Mouse (Mus musculus): Measurements from ENCODE around the gene Wdr46.

Wdr46 gene

DNA sequence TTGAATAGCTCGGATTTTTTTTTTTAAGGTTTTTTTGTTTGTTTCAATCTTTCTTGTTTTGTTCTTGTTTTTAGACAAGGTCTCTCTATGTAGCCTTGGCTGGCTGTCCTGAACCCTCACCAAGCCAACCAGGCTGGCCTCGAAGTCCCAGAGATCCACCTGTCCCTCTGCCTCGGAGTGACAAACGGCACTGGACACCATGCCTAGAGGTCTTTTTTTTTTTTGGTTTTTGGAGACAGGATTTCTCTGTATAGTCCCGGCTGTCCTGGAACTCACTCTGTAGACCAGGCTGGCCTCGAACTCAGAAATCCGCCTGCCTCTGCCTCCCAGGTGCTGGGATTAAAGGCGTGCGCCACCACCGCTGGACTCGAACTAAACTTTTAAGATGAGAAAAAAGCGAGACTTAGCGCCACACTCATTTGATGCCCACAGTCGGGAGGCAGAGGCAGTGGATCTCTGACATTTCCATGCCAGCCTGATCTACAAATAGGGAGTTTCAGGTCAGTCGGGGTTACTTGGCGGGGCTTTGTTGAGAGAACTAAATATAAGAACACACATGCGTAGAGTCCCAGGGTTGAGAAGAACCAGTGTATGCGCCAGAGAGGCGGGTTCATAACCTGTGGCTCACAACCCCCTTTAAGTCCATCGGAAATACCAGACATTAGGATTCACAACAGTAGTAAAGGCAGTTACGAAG, 12.1 kb upstream of the Wdr46 start:
- DNase-seq (ENCODE audit: low spot score) = no peak

DNA sequence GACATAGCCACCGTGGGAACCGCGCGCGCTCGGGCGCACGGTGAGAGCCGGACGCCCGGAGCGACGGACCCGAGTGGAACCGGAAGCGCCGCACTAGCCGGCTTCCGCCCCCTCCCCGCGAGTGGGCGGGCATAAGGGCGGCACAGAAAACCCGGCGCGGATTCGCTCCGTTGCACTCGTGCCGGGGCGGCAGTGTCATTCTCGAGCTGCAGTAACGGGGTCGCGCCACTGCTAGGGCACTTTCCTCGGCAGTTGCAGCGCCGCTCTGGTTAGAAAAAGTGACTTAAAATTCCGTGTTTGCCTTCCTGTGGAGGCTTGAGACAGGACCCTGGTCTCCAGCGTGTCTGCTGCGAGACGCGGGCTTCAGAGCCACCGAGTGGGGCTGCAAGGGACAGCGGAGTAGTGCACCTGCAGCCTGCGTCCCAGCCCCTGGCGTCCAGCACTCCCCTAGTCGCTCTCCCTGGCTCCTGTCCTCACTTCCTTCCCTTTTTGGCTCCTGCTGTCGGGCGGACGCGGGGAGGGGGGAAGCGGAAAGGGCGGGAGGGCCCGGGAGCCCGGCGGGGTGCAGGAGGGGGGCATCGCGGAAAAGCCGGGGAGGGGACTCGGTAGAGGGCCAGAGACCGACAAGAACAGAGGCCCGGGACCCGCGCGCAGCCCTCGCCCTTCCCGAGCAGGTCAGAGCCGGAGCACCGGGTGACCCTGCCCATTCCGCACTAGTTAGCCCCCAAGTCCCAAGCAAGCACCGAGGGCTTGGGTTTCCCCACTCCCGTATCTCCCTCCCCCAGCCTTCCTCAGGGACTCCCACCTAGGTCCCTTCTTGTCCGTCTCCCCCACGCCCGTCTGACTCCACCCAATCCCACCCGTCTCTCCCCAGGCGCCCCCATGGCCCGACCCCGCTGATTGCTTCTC, 10.8 kb upstream of the Wdr46 start, which contains the start of gene Rgl2:
Rgl2 (plus strand) TSS at position 173 of the 909 bp plus-strand sequence.
- DNase-seq (ENCODE audit: low spot score) = peak; percentile 95

DNA sequence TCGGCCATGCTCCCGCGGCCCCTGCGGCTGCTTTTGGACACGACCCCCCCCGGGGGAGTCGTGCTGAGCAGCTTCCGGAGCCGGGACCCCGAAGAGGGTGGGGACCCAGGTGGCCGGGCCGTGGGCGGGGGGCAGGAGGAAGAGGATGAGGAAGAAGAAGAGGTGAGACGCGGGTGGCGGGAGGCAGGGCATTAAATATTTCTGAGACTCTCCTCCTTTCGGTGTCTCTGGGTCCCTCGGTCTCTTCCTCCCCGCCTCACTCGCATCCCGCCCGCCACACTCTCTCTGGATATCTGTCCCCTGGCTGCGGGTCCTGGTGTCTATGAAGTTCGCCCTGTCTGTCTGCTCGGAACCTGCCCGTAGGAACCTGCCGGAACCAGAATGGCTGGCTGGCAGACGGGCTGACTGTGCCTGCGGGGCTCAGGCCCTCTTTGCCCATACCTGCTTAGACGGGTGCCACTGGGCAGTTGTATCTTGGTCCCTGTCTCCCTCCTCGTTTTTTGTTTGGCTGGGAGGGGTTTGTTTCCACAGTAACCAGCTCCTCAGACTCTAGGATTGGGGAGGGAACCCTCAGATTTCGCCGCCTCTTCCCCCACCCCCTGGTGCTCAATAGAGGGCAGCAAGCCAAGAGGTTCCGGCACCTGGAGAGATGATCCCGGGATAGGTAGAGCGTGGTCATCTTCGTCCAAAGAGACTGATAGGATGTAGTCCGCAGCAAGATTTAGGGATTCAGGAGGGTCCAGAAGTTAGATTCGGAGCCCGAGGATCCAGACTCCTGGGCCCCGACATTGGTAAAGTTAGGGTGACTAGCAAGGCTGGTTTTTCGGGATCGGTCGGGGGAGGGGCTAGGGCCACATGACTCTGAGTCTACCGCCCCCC, 9.9 kb upstream of the Wdr46 start:
- no peak for DNase-seq (ENCODE audit: low spot score)

DNA sequence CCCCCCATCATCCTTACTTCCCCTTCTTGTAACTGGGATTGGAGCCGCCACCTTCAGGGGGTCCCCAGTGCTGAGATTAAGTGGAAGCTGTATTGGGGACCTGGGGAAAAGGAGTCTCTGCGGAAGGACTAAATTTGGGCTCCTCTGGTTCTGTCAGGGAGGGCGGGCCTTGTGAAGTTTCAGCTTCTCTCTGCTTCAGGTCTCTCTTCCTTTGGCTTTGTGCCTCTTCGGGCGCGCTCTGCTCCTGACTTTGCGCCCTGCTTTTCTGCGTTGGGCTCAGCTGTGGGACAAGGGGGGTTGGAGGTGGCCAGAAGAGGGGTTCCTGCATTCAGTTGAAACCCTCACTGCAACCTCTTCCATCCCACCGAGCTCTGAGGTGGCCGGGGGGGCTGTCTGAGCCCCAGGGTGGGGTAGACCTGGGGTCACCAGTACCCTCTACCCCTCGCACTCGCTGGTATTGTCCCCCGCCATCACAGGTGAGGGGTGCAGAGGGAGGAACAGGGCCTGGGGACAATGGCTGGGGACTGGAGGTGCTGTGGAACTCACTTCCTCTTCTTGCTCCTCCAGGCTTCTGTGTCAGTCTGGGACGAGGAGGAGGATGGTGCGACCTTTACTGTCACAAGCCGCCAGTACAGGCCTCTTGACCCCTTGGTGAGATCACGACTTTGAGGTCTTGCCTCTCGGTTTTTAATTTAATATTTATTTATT, 9.1 kb upstream of the Wdr46 start:
- DNase-seq (ENCODE audit: low spot score) = no peak

DNA sequence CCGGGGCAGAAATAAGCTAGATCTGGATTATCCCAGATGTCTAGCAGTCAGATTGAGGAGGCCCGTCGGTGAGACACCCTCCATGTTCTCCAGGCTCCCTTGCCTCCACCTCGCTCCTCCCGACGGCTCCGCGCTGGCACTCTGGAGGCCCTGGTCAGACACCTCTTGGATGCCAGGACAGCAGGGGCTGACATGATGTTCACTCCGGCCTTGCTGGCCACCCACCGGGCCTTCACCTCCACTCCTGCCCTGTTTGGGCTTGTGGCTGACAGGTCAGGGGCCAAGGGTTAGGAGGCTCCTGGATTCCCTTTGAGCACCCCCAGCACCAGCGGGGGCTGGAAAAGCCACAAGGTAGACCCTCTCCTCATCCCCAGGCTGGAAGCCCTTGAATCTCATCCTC, 8.5 kb upstream of the Wdr46 start:
- no peak for DNase-seq (ENCODE audit: low spot score)

DNA sequence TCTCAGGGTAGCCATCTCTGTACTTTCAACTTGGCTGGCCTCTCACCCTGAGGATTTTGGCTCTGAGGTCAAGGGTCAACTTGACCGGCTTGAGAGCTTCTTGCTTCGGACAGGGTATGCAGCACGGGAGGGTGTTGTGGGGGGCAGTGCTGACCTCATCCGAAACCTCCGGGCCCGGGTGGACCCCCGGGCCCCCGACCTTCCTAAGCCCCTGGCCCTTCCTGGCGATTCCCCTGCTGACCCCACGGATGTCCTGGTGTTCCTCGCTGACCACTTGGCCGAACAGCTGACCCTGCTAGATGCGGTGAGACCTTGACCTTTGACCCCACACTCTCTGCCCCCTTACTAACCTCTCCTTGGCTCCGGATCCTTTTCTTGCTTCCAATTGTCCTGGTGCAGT, 8.0 kb upstream of the Wdr46 start:
- DNase-seq (ENCODE audit: low spot score) = no peak

DNA sequence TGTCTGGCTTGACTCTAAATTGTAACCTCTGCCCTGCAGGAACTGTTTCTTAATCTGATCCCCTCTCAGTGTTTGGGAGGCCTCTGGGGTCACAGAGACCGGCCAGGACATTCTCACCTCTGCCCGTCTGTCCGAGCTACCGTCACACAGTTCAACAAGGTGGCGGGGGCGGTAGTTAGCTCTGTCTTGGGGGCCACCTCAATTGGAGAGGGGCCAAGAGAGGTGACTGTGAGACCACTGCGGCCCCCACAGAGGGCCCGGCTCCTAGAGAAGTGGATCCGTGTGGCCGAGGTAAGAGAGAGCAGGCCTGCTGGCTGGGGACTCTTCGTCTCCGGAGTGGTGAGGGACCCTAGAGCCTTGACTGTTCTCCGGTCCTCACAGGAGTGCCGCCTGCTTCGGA, 7.5 kb upstream of the Wdr46 start:
- no peak for DNase-seq (ENCODE audit: low spot score)

DNA sequence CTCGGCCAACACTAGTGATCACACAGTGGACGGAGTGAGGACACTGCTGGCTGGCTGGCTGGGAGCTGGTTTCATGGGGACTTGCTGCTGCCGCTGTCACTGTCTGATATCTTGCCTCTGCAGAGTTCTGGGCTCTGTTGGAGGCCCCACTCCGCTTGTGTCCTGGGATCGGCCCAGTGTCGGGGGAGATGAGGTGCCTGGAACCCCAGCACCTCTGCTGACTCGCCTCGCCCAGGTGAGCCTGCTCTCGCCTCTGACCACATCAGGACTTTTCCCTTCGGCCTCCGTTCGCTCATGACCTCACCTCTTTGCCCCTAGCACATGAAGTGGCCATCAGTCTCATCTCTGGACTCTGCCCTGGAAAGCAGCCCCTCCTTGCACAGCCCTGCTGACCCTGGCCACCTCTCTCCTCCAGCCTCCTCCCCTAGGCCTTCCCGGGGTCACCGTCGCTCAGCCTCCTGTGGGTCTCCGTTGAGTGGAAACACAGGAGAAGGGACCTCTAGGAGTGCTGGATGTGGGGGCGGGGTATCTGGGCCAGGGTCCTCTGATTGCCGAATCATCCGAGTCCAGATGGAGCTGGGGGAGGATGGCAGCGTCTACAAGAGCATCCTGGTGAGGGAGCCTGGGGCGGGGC, 4.9 kb upstream of the Wdr46 start:
- no peak for DNase-seq (ENCODE audit: low spot score)

DNA sequence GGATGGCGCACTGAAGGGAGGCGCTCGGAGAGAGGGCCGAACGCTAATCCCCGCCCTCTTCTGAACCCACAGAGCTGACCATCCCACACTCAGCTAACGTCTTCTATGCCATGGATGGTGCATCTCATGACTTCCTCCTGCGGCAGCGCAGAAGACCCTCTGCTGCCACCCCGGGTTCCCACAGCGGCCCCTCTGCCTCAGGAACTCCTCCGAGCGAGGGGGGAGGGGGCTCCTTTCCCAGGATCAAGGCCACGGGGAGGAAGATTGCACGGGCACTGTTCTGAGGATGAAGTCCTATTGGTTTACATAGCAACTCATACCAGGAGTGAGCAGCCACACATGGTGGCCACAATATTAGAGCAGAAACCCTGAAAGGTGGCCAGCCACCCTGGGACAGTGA, 3.5 kb upstream of the Wdr46 start:
- no peak for DNase-seq (ENCODE audit: low spot score)

DNA sequence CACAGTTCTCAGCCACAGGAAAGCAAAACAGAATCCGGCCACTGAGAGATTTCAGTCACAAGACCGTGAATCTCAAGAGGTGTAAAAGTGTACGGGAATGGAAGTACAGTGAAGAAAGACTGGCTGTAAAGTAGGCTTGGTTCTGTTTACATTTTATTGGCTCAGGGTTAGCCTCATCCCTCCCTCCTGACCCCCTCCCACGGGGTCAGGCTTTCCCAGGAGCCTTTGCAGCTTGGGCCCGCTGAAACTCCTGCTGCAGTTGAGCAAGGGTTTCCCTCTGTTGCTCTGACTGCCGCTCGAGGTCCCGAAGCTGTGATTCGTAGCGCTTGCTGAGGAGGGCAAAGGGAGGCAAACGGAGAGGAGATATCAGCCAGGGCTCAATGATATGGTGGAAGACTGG, 1.7 kb upstream of the Wdr46 start:
- no peak for DNase-seq (ENCODE audit: low spot score)

DNA sequence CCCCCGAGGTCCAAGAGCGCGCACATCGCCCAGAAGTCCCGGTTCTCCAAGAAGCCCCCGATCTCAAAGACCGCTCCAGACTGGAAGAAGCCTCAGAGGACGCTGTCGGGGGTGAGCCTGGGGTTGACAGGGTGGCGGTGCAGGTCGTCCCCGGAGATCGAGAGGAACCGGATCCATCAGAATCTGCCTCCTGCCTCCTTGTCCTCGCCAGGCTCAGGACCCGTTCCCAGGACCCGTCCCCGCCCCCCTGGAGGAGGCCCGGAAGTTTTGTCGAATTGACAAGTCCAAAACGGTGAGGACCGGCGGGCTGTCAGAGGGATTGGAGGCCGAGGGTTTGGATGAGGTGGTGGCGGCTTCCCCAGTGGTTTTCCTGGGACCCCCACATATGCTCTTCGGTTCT, 521 bp downstream of the Wdr46 start:
- DNase-seq (ENCODE audit: low spot score) = no peak

DNA sequence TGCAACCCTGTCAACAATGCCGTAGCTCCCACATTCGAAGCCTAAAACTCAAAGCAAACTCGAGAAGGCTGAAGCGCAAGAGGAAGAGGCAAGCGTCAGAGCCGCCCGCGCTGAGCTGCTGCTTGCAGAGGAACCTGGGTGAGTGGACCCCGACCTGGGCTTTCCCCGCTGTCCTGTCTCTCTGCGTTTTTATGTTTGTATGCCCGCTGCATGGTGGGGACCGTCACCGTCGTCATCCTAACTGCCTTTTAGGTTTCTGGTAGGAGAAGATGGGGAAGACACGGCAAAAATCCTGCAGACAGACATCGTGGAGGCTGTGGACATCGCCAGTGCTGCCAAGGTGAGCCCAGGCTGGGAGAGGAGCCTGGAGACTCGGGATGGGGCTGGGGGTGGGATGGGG, 921 bp downstream of the Wdr46 start:
- no peak for DNase-seq (ENCODE audit: low spot score)

DNA sequence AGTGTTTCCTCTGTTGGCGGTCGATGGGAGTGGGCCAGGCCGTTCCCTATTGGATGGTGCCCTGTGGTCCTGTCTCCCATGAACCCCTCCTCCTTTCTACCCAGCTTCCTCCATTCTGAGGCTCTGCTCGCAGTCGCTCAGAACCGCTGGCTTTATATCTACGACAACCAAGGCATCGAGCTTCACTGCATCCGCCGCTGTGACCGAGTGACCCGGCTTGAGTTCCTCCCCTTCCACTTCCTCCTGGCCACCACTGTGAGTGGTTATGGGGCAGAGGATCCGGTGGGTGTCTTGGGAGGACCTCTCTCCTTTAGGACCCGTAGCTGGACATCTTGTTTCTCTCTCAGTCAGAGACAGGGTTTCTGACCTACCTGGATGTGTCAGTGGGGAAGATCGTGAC, 3.0 kb downstream of the Wdr46 start:
- no peak for DNase-seq (ENCODE audit: low spot score)

DNA sequence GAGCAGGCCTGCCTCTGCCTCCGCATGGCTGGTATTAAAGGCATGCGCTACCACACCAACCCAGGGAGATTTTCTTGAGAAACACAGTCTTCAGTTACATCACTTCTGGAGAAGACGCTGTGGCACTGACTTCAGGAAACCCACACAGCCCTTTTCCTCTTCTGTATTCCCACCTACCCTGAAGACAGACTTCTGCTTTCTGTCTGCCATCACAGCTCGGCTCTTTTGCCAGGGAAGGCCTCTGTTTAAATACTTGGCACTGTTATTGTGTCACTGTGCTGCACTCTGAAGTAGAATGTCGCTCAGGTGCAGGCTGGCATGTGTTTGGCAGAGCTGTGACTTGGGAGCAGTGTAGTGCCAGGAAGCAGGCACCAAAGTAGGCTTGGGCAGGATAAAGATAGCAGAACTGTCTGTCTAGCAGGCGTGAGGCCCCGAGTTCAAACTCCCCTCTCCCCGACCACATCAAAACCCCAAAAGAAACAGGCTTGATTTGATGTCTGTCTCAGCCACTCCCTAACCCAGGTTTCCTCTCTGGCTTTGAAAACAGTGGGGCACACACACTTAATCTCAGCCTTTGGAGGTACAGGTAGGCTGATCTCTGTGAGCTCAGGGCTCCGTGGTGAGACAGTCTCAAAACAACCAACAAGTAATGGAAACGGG, 7.1 kb downstream of the Wdr46 start:
- no peak for DNase-seq (ENCODE audit: low spot score)

DNA sequence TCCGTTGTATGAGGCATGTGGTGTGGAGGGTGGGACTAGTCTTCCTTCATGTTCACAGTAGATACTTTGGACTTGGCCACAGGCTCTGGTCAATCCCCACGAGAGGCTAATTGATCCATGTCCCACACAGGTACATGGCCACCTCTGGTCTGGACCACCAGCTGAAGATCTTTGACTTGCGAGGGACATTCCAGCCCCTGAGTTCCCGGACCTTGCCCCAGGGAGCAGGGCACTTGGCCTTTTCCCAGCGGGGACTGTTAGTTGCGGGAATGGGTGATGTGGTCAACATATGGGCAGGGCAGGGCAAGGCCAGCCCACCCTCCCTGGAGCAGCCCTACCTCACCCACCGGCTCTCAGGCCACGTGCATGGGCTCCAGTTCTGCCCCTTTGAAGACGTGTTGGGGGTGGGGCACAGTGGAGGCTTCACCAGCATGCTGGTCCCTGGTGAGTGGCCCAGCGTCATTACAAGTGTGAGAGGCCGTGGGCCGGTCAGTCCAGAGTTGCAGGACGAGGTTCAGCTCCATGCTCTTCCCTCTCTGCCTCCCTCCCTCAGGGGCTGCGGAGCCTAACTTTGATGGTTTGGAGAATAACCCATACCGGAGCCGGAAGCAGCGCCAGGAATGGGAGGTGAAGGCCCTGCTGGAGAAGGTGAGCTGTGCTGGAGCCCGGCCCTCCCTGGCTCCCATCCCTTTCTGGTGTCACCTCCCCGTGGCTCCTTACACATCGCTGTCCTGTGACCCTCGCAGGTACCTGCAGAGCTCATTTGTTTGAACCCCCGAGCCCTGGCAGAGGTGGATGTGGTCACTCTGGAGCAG, 7.8 kb downstream of the Wdr46 start:
- no peak for DNase-seq (ENCODE audit: low spot score)

DNA sequence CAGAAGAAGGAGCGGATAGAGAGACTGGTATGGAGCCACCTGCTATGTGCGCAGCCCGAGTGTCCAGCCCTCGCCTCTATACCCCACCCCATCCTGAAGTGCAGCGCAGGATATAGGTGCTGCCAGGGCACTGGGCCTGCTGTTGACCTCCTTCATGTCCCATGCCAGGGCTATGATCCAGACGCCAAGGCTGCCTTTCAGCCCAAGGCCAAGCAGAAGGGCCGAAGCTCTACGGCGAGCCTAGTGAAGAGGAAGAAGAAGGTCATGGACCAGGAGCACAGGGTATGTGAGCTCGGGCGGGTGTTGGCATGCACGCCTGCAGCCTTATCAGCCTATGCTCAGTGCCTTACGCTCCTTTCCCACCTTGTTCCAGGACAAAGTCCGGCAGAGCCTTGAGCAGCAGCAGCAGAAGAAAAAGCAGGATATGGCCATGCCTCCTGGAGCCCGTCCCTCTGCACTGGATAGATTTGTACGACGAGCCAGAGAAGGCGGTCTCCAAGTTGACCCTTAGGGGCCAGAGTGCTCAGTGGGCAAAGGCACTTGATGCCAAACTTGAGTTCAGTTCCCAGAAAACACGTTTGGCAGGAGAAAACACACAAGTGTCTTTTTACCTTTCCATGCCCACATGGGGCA, 8.6 kb downstream of the Wdr46 start:
- no peak for DNase-seq (ENCODE audit: low spot score)

DNA sequence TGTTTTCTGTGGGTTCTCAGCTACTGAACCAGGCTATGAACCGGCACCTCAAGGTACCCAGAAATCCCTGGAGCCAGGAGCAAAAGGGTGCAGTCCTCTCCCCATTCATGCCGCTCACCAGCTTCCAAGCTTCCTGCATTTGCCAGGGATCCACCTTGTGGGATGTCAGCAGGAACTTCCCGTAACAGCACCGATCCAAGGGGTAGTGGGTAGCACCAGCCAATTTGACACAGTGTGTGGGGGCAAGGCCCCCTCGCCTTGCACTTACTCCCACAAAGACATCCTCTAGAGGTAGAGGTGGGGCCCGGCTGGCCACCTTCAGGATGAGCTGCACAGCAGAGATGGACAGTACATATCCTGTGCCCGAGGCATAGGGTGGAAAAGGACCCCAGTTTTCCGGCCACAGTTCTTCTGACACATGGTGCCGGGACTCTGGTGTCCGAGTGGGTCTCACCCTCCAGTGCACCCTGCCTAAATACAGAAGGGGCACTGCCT, 9.7 kb downstream of the Wdr46 start:
- no peak for DNase-seq (ENCODE audit: low spot score)

DNA sequence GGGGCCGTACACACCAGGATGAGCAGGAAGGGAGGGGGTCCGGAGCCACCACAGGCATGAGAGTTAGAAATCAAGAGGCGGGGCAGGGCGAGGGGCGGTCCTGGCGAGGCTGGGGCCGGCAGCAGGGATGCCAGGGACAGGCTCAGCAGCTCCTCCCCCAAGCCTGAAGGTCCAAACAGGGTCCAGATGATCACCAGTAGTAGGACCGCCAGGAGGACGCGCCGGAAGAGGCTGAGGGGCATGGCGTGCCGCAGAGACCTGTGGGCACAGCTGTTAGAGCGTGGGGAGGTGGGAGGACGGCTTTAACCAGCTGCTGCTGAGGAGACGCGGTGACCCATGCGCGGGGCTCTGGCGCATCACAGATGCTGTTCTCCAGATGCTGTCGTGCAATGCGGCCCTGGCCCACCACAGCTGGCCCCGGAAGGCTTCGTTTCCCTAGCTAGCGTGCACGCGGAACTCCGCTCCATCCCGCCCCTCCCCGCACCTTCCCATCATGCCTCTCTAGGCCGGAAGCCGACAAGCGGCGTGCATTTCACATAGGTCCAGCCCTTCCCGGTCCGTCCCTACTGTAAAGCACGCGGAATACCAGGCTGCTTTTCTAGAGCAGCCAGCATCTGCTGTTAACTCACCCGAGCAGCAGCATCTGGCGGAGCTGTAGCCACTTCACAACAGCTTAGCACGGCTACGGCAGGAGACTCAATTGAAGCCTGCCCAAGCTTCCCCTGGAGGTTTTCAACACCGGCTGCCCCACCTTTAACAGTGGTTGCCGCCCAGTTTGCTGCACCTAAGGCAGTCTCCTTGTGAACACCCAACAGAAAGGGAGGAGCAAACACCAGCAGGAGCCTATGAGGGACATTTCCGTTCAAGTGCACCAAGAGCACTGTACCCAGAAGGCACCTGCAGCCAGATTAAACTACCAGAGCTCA, 10.8 kb downstream of the Wdr46 start, which contains the start of gene B3galt4:
B3galt4 (minus strand) TSS at position 468 of the 926 bp plus-strand sequence.
- peak; percentile 64 for DNase-seq (ENCODE audit: low spot score)

All from spleen, adult 12 weeks (tissue).